Mouse (Mus musculus): ENCODE measurements at regions not wholly inside any gene's neighbourhood (a gene's known extent, or its start where the extent isn't known, plus 50 kb on each side); places are given as distances from the start of the nearest gene placed in this dataset.

DNA sequence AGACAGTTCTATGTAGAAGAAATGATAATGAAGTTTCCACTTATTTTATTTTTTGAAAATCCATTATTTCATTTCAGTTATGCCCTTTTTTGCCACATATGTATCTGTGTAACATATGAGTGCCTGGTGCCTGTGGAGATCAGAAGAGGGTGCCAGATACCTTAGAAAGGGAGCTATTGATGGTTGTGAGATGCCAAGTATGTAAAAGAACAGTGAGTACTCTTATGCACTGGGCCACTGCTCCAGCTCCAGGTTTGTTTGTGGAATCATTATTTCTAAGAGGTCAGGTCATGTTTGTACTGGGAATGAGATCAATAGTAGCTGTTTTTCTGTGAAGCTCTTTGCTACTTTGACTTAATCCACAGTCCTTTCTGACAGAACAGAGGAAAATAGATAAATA, 68.1 kb downstream of the Cenpw start:
- DNase-seq (ENCODE audit: low spot score) = no peak

DNA sequence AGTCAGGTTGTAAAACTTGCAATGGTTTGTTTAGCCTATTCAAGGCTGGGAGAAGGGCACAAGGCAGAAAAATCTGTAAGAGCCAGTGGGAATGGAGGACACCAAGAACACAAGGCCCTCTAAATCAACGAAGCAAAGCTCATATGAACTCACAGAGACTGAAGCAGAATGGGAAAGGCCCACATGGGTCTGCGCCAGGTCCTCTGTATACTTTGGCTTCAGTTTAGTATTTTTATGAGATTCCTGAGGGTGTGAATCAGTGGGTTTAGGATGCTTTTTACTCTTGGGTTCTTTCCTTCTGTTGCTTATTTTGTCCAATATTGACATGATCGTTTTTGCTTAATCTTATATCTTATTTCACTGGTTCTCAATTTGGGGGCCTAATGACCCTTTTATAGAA, 90.0 kb downstream of the Cenpw start:
- DNase-seq (ENCODE audit: low spot score) = no peak

DNA sequence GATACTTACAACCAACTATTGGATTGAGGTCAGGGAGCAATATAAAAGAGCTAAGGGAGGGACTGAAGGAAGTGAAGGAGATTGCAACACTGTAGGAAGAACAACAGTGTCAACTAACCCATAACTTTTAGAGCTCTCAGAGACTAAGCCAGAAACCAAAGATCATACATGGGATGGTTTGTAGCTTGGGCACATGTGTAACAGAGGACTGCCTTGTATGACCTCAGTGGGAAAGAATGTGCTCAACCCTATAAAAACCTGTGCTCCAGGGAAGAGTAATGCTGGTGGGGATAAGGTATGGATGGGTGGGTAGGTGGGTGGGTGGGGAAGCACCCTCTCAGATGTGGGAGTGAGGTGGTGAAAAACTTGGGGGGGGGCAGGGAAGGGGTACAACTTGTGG, 97.9 kb downstream of the Cenpw start:
- DNase-seq (ENCODE audit: low spot score) = no peak

DNA sequence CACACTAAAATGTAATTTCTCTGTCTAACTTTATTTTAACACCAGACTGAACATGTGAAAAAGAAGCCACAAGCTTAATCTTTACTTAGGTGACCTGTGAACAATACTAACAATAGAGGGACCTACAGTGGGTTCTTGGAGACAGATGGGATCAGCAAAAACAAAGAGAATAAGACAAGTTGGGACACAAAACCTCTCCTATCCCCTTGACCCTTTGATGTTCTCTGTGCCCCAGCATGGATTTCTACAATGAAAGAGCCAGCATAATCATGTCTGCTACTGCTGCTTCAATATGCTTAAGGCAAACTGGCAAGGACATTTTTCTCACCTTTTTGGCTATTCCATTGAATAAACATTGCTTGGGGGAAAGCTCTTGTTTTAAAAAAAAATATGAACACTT, 105.8 kb downstream of the Cenpw start:
- peak; percentile 8 for DNase-seq (ENCODE audit: low spot score)

DNA sequence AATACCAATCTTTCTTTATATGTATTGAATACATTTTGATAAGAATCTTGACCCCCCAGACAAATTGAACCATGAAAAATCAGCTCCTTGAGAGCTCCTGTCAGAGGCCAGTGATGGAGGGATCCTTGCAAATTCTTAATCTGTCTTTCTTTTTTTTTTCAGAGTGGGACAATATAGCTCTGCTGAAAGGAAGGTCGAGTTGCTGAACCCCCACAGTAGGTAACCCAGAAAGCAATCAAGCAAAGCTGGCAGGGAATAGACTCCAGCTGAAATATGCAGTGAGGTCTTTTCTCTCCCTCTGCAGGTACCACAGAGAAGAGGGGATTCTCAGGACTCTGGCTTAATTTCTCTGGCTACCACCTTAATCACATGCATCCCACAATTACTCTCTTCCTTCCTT, 108.8 kb downstream of the Cenpw start:
- DNase-seq (ENCODE audit: low spot score) = no peak

DNA sequence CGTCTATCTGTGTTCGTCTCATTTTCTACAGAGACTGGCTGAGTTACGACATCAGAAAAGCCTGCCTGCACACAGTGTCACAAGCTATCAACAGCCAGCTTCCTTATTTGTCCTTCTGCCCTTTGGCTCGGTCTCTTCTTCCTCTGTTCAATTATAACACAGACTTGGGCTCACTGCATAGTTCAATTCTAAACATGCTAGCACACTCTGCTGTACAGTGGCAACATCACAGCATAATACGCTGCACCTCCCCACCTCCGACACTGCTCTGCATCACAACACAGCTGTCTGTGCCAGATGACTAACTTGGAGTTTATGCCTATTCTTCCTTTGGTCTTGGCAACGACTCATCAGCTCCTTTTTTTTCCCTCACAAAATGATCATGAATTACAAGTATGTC, 111.0 kb downstream of the Cenpw start:
- peak; percentile 16 for DNase-seq (ENCODE audit: low spot score)

DNA sequence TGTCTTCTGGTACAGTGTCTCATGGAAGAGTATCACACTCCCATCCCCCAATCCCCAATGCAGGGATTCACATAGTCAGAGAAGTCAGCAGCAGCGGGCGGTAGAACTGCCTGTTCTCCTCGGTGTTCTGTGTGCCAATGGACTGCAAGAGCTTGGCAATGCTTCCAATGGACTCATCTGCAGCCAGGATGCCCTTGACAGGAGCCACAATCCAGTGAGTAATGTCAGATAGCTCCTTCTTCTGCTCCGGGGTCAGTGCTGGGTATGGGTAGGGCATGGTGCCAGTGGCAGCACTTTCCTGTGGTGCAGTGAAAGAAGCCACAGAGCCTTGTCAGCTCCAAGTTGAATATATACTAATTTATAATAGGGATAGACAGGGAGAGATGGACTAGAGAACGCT, 115.3 kb downstream of the Cenpw start:
- DNase-seq (ENCODE audit: low spot score) = no peak

DNA sequence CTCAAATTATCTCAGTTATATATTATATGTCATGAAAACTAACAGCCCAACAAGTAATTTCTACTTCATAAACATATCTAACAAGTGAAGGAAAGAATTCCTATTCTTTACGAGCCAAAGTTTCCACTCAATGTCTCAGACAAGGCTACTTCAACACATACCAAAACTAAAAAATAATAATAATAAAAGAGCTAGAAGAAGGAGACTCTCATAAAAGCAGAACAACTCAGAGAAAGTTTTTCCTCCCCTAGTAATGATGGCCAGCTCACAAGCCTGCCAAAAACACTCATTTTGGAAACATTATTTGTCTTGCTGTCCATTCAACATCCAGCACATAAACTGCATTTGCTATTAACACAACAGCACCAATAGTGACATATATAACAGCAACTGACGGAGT, 133.7 kb downstream of the Cenpw start:
- no peak for DNase-seq (ENCODE audit: low spot score)

DNA sequence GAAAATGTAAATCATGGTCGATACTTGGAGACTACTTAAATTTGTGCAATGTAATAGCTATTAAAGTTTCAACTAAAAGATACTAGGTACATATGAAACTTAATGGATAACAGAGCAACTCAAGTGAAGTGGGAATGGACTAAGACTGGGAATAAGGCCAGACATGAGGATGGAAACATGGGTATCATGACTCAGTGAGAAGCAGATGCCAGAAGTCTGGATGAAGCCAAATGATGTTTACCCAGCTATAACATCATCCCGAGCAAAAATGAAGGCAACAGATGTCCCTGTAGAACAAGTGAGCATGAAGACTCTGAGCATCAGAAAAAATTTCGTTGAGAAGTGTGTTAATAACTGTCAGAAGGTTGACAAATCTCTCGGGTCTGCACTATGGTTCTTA, 169.7 kb downstream of the Cenpw start:
- no peak for DNase-seq (ENCODE audit: low spot score)

DNA sequence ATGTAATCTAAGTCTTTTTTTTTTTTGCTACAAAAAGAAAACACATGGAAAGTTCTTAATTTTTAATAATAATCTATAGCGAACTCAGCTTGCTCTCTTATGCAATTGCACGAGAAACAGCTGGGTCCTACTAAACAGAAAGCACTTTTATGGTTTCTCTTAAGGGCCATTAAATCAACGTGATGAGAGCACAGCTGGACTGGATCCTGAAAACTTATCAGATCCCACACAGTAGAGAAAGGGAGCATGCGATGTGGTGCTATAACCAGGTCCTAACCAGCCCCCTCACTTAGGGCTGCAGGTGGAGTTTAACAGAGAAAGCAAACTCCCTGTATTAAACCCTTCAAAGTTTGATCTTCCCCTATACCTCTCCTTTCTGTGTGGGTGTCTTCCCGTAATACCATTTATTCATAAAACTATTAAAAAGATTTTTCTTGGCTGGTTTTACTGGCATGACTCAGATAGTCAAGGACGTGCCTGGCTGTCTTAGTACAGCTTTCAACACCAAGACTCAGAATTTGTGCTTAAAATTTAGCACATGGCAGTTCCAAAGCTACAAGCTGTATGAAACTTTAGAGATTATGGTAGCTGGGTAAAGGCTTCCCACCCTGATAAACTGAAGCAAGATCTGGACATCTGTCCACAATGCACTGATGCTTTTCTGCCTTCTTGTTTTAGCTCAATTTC, 197.3 kb downstream of the Cenpw start:
- DNase-seq (ENCODE audit: low spot score) = no peak

DNA sequence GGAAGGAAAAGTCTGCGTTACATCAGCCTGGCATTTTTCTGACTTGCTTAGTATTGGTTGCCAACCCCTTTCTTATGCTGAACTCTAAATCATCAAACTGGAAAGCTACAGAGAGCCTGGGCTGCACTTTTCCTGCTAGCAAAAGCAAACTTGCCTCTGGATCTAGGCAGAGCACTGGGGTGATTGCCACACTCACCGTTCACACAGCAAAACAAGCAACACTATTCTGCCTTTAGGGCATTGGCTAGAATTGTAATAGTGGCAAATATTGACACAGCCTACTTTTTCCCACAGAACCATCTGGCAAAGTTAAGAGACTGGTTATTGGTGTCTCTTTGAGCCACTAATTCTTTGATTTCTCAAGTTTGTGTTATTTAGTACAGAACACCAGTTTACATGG, 199.5 kb downstream of the Cenpw start:
- no peak for DNase-seq (ENCODE audit: low spot score)

DNA sequence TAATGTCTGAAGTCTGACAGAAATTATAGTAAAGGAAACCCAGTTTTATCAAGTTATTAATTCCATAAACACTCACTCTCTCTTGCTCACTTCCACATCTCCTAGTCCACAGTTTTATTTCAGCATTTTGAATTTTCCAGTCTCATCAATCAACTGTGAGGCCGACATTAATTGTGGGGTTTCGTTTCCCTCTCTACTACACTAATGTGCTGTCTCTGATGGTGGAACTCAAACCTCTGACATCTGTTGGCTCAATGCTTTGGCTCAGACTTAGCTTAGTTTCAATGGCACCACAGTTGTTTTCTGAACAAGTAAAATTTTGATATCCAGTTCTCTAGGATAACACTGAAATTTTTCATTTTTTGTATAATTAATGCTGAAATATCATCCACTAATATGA, 218.8 kb downstream of the Cenpw start:
- no peak for DNase-seq (ENCODE audit: low spot score)

Measured in embryo, embryonic 10 days (tissue).